Mouse (Mus musculus): ENCODE data around the gene Slc7a6.
"Not testable (repeated sequence)": the region's sequence is repeated elsewhere in the genome, so short reads cannot be mapped to it uniquely, and the experiment has no call there.

The Slc7a6 gene

DNA sequence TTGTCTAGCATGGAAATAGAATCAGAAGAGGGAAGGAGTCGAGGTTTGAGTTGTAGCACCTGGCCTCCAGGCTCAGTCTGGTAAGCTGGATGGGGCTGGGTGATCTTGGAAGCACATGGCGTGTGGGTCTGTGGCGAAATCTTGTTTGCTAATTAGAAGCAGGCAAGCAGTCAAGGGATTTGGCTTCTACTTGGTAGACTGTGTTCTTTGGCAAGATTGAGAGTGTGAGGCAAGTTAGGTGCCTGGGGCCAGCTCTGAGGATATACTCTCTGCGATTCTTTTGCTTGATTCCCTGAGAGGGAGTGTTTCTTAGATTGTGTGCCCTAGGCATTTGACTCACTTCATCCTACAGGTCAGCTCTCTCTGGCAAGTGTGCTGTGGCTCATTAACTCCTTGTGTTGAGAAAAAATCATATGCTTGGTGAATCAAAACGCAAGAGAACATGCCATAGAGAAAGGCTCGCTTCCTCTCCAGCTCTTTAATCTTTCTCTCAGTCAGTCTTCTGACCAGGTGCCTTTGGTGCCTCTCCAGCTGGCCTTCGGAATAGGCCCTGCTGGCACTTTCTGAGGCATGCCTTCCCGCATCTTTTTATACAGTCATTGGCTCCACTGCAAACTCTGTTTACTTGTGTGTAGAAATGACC lies 17.1 kb downstream of the Slc7a6 start:
- in situ Hi-C loops (cut with MboI, MseI), result no loop called here

DNA sequence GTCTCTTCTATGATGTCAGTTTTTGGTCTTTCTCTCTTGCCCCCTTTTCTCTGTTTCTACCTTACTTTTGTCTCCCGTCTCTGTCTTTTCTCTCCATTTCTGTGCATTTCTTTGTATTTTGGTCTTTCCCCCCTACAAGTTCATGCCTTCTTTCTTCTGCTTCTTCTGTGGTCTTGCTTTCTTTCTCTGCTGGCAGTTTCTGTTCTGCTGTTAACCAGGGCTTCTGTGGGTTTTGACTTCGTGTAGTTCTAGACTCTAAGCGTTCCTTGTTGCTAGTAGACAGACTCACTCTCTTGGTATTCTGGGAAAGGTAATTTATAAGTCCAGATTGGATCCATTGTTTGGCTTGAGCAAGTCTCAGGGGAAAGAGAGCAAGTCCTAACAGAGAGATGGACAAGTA lies 17.7 kb downstream of the Slc7a6 start:
- in situ Hi-C loops (cut with MboI, MseI), result no loop called here

- in situ Hi-C loops (cut with MboI, MseI), result no loop called here
Observed at GRCm38 (mm10) chr8:106189162-106189561, 20.5 kb downstream of the Slc7a6 start.

GRCm38 (mm10) chr8:106191639-106192038 lies 23.0 kb downstream of the Slc7a6 start:
- in situ Hi-C loops (cut with MboI, MseI), result no loop called here

- in situ Hi-C loops (cut with MboI, MseI), result no loop called here
Observed at GRCm38 (mm10) chr8:106193162-106193561, 24.5 kb downstream of the Slc7a6 start.

DNA sequence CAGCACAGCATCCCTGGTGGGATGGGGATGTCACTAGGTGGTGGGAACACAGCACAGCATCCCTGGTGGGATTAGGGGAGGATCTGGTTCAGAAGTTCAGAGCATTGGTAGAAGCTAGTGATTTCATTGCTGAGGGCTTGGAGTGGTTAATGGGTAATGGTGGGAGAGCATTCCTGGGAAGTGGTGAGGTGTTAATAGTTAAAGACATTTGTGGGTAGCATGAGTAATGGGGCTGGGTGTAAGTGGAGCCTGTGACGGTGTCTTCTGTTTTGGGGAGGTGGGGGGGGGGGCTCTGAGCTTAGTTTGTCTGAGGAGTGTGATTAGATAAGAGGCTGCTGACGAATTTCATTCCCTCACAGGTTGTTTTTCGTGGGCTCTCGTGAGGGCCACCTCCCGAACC lies 25.4 kb downstream of the Slc7a6 start:
- in situ Hi-C loops (cut with MboI, MseI), result no loop called here

DNA sequence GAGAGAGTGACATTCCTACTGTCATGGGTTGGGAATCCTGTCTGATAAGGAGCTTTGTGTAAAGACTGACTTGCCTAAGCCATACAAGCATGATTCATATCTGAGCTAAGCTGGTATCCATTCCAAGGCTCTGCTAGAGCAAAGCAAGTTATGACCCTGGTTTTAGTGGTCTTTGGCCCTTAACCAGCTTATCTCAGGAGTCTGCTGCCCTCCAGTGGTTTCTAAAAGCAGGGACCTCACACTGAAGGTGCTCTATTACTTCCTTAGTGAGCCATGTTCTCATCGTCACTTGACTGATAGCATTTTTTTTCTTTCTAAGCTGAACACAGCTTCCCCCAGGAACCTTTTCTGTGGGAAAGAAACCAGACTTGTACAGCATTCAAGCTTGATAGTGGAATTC lies 30.1 kb downstream of the Slc7a6 start:
- in situ Hi-C loops (cut with MboI, MseI), result no loop called here

DNA sequence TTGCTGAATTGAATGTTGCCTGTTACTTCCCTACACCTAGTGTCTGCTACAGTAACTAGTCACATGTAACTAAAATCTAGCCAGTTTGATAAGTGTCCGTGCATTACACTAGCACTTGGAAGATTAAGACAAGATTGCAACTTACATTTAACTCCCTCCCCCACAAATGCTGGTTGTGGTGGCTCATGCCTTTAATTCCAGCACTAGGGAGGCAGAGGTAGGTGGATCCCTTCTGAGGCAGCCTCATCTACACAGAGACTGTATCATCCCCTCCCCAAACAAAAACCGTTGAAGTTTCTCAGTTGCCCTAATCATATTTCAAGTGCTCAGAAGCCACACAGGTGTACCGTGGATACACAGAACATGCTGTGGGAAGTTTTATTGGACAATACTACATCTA lies 30.9 kb downstream of the Slc7a6 start:
- in situ Hi-C loops (cut with MboI, MseI), result not testable (repeated sequence)

DNA sequence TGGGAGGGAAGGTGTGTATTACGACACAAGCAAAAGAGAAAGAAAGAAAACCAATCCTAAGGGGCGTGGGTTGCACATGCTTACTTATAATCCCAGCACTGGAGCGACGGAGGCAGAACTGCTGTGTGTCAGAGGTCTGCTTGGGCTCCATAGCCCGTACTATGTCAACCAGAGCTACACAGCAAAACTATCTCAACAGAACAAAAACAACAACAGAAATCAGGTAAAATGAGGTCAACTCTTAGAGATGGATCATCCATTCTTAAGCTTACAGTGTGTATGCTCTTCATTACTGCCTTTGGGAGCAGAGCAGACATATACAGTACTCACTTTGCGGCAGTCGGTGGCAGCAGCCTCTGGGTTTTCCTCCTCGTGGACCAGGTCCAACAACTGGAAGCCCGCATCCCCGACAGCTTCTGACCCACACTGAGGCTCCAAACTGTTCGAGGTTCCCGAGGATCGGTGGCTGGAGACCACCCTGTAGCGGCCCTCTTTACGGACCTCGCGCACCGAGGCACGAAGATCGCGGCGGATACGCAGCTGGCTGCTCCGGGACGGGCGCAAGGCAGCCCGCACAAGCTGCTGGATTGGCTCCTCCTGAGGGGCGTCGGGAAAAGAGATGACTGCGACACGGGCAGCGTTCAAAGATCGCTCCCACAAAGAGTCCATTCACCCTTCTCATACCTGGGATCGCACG lies 41.5 kb downstream of the Slc7a6 start:
- in situ Hi-C loops (cut with MboI, MseI), result no loop called here

DNA sequence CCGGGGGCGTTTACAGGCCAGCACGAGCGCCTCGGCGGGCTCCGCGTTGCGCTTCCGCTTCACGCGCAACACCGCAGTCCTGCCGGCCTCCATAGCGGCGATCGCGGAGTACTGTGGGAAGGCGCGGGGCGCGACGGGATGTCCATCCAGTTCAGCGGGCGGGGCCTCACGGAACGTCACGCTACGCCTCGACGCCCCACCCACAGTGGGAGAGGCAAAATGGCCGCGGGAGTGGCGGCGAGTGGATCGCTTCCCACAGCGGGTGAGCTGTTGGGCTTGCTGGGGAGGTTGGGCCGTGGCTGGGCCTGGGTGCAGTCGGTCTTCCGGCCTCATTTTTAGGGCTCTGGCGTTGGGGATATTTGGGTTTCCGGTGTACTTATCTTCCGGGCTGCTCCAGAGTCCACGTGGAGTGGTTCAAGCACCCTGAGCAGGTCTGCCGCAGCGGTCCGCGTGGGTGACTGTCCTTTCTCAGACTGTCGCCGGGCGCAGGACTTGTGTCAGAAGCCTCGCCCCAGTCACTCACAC lies 42.2 kb downstream of the Slc7a6 start, which contains the start of the genes Slc7a6os and Prmt7:
Gene Slc7a6os (minus strand): TSS at position 115 of the 525 bp plus-strand sequence.
Gene Prmt7 (plus strand): TSS at position 116 of the 525 bp plus-strand sequence.
- in situ Hi-C loops (cut with MboI, MseI), result no loop called here

DNA sequence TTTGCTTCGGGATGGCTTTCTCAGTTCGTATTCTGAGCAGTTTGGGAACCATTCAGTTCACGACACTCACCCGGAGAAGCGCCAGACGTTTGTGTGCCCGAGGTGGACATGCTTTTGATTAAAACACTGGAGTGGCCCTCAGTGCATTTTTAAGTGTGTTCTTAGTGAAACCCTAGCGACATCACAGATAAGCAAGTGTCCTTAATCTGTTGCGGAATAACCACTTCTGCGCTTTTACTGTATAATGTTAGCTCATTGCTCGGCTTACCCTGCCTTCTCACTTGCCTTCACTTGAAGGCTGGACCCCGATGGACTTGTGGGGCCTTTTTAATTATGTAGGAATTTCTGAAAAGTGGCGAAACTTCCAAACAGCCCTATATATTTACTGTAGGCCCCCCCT lies 42.8 kb downstream of the Slc7a6 start:
- in situ Hi-C loops (cut with MboI, MseI), result no loop called here

GRCm38 (mm10) chr8:106213959-106214358 lies 45.3 kb downstream of the Slc7a6 start:
- in situ Hi-C loops (cut with MboI, MseI), result no loop called here

DNA sequence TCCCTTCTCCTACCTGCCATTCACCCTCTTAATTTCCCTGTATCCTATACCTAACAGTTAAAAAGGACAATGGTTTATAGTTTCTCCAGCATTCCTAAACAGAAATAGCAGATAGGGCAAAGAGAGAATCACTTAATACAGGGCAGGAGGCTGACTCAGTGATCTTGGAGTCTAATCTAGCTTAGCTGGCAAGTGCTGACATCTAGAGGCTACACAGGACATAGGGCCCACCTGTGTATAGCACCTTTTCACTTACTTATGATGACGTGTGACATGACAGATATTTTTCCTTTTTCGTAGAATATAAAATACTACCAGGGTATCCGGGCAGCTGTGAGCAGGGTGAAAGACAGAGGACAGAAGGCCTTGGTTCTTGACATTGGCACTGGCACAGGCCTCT lies 51.0 kb downstream of the Slc7a6 start:
- in situ Hi-C loops (cut with MboI, MseI), result no loop called here

DNA sequence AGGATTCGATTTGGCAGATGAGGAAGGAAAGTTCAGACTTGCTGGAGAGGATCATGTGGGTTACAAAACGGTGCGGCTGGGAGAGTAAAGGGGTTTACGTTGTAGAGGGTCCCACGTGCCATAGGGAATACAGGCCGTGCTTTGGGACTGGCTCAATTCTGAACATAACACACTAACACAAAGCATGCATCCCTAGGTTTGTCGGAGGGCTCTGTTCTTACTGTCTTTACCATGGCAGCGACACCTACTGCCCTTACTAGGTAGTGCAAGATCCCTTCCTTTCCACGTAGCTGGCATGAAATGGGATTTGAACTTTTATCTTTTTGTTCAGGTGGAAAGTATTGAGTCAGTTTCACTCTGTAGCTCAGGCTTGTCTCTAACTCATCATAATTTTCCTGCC lies 57.9 kb downstream of the Slc7a6 start:
- in situ Hi-C loops (cut with MboI, MseI), result no loop called here

- in situ Hi-C loops (cut with MboI, MseI), result no loop called here
Observed at GRCm38 (mm10) chr8:106231536-106231935, 62.9 kb downstream of the Slc7a6 start.

GRCm38 (mm10) chr8:106232751-106233150 lies 64.1 kb downstream of the Slc7a6 start:
- in situ Hi-C loops (cut with MboI, MseI), result no loop called here

- in situ Hi-C loops (cut with MboI, MseI), result no loop called here
Observed at GRCm38 (mm10) chr8:106234567-106235261, 66.1 kb downstream of the Slc7a6 start.

DNA sequence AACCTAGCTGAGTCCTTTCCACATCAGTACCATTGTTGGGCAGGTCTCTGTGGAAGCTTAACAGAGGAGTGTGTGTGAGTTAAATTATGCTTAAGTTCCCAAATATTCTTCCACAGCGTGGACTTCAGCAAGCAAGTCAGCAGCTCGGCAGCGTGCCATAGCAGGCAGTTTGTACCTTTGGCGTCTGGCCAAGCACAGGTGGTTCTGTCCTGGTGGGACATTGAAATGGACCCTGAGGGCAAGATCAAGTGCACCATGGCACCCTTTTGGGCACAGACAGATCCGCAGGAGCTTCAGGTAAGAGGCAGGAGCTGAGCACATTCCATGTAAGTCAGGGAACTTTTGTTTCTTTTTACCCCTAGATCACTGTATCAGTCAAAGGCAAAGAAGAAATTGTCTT lies 68.4 kb downstream of the Slc7a6 start:
- in situ Hi-C loops (cut with MboI, MseI), result no loop called here

Measured in T-helper 17 cell (primary cell).